Mouse (Mus musculus) hindbrain, embryonic 16.5 days (tissue): ENCODE measurements around the gene Npl. TPM values are rescaled to one million over a fixed set of nuclear protein-coding genes. Genes with fewer than 3 reads are reported as not detected.
A peak's percentile ranks its signal among the peaks of the same experiment; 100 is the strongest.

ENCODE experiments used
- ATAC-seq: fragments of 200-750 bp; cut with Nextera tagmentation; 2 replicates; pipeline ENCODE4 v1.8.0; 2017; ENCODE audit warnings: moderate TSS enrichment, moderate library complexity
- H3K27ac ChIP-seq: fragments of 300-500 bp; sonication (generic); 2 replicates; pipeline ENCODE4 v1.5.1; 2014; ENCODE audit warnings: low read depth, mild to moderate bottlenecking, control low read depth, low read length, moderate library complexity
- H3K27me3 ChIP-seq: fragments of 300-500 bp; sonication (generic); replicated peaks from 2 replicates; pipeline ENCODE4 v1.6.1; 2014; ENCODE audit warnings: low read length; ENCODE audit not compliant: control insufficient read depth, insufficient read depth
- H3K36me3 ChIP-seq: fragments of 300-500 bp; sonication (generic); 2 replicates; pipeline ENCODE4 v1.6.1; 2014; ENCODE audit warnings: mild to moderate bottlenecking, low read length, moderate library complexity, mixed read lengths; ENCODE audit not compliant: control insufficient read depth, insufficient read depth
- H3K4me1 ChIP-seq: fragments of 300-500 bp; sonication (generic); 2 replicates; pipeline ENCODE4 v1.6.1; 2014; ENCODE audit warnings: low read depth, low read length; ENCODE audit not compliant: control insufficient read depth, insufficient read depth
- H3K4me2 ChIP-seq: fragments of 300-500 bp; sonication (generic); 2 replicates; pipeline ENCODE4 v1.6.1; 2014; ENCODE audit warnings: mild to moderate bottlenecking, low read length, control low read depth, moderate library complexity
- H3K4me3 ChIP-seq: fragments of 300-500 bp; sonication (generic); 2 replicates; pipeline ENCODE4 v1.5.1; 2014; ENCODE audit warnings: mild to moderate bottlenecking, low read length, control low read depth, moderate library complexity
- H3K9ac ChIP-seq: fragments of 300-500 bp; sonication (generic); 2 replicates; pipeline ENCODE4 v1.6.1; 2014; ENCODE audit warnings: low read depth, mild to moderate bottlenecking, control low read depth, low read length, moderate library complexity
- H3K9me3 ChIP-seq: fragments of 300-500 bp; sonication (generic); 2 replicates; pipeline ENCODE4 v1.6.1; 2014; ENCODE audit warnings: mild to moderate bottlenecking, low read length, moderate library complexity; ENCODE audit not compliant: control insufficient read depth
- WGBS: fragments of 180-500 bp; shearing (Covaris S2); extraction: QIAGEN DNeasy Blood & Tissue Kit; methylation state at CpG from one replicate; pipeline ENCODE4 v1.1.7; 2014; 5-methylcytosine and 5-hydroxymethylcytosine counted together
- polyA plus RNA-seq: library from polyadenylated mRNA; unstranded; fragments of >200 nt; fragmentation: Nextera tagmentation; extraction: Ambion mirVana; gene quantifications from 2 replicates; pipeline ENCODE4 v1.2.1, GENCODE M21; 2015

The Npl gene
- polyA plus RNA-seq, 1 experiment from 2014 or later = 17.4 TPM

GRCm38 (mm10) chr1:153500030-153500429, 49.8 kb downstream of the Npl start:
- H3K4me1 ChIP-seq = no peaks in the 10 kb centered on the region
- no peaks in the 10 kb centered on the region for H3K36me3 ChIP-seq
- no peak overlapping the region for H3K27ac ChIP-seq
- no peaks in the 10 kb centered on the region for H3K9me3 ChIP-seq
- H3K9ac ChIP-seq = no peak overlapping the region
- no peak overlapping the region for H3K4me2 ChIP-seq
- WGBS = 93% methylated on average over 9 of the region's 9 CpGs
- H3K4me3 ChIP-seq = no peak overlapping the region
- ATAC-seq = no peak
- H3K27me3 ChIP-seq = no peaks in the 10 kb centered on the region

GRCm38 (mm10) chr1:153496030-153496429, 53.8 kb downstream of the Npl start:
- Histone ChIP-seq H3K9ac (no peak overlapping the region), H3K4me1 (no peaks in the 10 kb centered on the region), H3K4me3 (no peak overlapping the region), H3K27me3 (no peaks in the 10 kb centered on the region), H3K36me3 (no peaks in the 10 kb centered on the region), H3K27ac (no peak overlapping the region), H3K9me3 (no peaks in the 10 kb centered on the region), H3K4me2 (no peak overlapping the region)
- WGBS = 79% methylated on average over 3 of the region's 3 CpGs
- no peak for ATAC-seq

GRCm38 (mm10) chr1:153493931-153494330, 55.9 kb downstream of the Npl start:
- Histone ChIP-seq H3K9me3 (no peaks in the 10 kb centered on the region), H3K4me1 (no peaks in the 10 kb centered on the region), H3K27ac (no peak overlapping the region), H3K36me3 (no peaks in the 10 kb centered on the region), H3K4me2 (no peak overlapping the region), H3K9ac (no peak overlapping the region), H3K4me3 (no peak overlapping the region), H3K27me3 (no peaks in the 10 kb centered on the region)
- no peak for ATAC-seq
- WGBS = 22% methylated on average over 6 of the region's 6 CpGs

GRCm38 (mm10) chr1:153493338-153493737, 56.5 kb downstream of the Npl start:
- 30% methylated on average over 4 of the region's 4 CpGs for WGBS
- Histone ChIP-seq H3K27ac (no peak overlapping the region), H3K4me2 (no peak overlapping the region), H3K9me3 (no peaks in the 10 kb centered on the region), H3K4me1 (no peaks in the 10 kb centered on the region), H3K4me3 (no peak overlapping the region), H3K36me3 (no peaks in the 10 kb centered on the region), H3K27me3 (no peaks in the 10 kb centered on the region), H3K9ac (no peak overlapping the region)
- no peak for ATAC-seq

- WGBS = 97% methylated on average over 1 of the region's 1 CpGs
- no peaks in the 10 kb centered on the region for H3K4me1 ChIP-seq
- no peaks in the 10 kb centered on the region for H3K9me3 ChIP-seq
- ATAC-seq = no peak
- no peak overlapping the region for H3K4me2 ChIP-seq
- no peaks in the 10 kb centered on the region for H3K27me3 ChIP-seq
- H3K4me3 ChIP-seq = no peak overlapping the region
- H3K36me3 ChIP-seq = no peaks in the 10 kb centered on the region
- H3K27ac ChIP-seq = no peak overlapping the region
- no peak overlapping the region for H3K9ac ChIP-seq
Observed at GRCm38 (mm10) chr1:153491822-153492221, 58.0 kb downstream of the Npl start.

GRCm38 (mm10) chr1:153491345-153491744, 58.5 kb downstream of the Npl start:
- WGBS = 86% methylated on average over 2 of the region's 2 CpGs
- no peaks in the 10 kb centered on the region for H3K4me1 ChIP-seq
- no peaks in the 10 kb centered on the region for H3K27me3 ChIP-seq
- no peak overlapping the region for H3K27ac ChIP-seq
- no peaks in the 10 kb centered on the region for H3K9me3 ChIP-seq
- H3K4me2 ChIP-seq = no peak overlapping the region
- no peak for ATAC-seq
- H3K36me3 ChIP-seq = no peaks in the 10 kb centered on the region
- no peak overlapping the region for H3K4me3 ChIP-seq
- H3K9ac ChIP-seq = no peak overlapping the region

GRCm38 (mm10) chr1:153489963-153490362, 59.9 kb downstream of the Npl start:
- H3K36me3 ChIP-seq = no peaks in the 10 kb centered on the region
- no peaks in the 10 kb centered on the region for H3K27me3 ChIP-seq
- H3K9me3 ChIP-seq = no peaks in the 10 kb centered on the region
- H3K4me2 ChIP-seq = no peak overlapping the region
- H3K4me3 ChIP-seq = no peak overlapping the region
- no peak for ATAC-seq
- no peak overlapping the region for H3K9ac ChIP-seq
- H3K27ac ChIP-seq = no peak overlapping the region
- 84% methylated on average over 4 of the region's 4 CpGs for WGBS
- H3K4me1 ChIP-seq = peaks cover 11% of the 10 kb centered on the region

- H3K27me3 ChIP-seq = no peaks in the 10 kb centered on the region
- no peak overlapping the region for H3K4me2 ChIP-seq
- 56% methylated on average over 2 of the region's 2 CpGs for WGBS
- peaks cover 15% of the 10 kb centered on the region for H3K4me1 ChIP-seq
- no peaks in the 10 kb centered on the region for H3K36me3 ChIP-seq
- no peaks in the 10 kb centered on the region for H3K9me3 ChIP-seq
- ATAC-seq = no peak
- no peak overlapping the region for H3K9ac ChIP-seq
- H3K4me3 ChIP-seq = no peak overlapping the region
- H3K27ac ChIP-seq = no peak overlapping the region
Observed at GRCm38 (mm10) chr1:153489540-153489939, 60.3 kb downstream of the Npl start.

- 49% methylated on average over 7 of the region's 7 CpGs for WGBS
- H3K27me3 ChIP-seq = no peaks in the 10 kb centered on the region
Observed at GRCm38 (mm10) chr1:153489132-153489531, 60.7 kb downstream of the Npl start.

GRCm38 (mm10) chr1:153487500-153487879, 62.4 kb downstream of the Npl start, which contains the start of gene Dhx9:
Gene Dhx9 (minus strand): TSS chr1:153487660.
- ATAC-seq = peak; percentile 91

More at GRCm38 (mm10) chr1:153489132-153489531, 60.7 kb downstream of the Npl start:
- Histone ChIP-seq H3K4me3 (no peak overlapping the region), H3K27ac (no peak overlapping the region), H3K4me2 (no peak overlapping the region), H3K9ac (no peak overlapping the region), H3K9me3 (no peaks in the 10 kb centered on the region), H3K36me3 (no peaks in the 10 kb centered on the region), H3K4me1 (peaks cover 19% of the 10 kb centered on the region)
- ATAC-seq = no peak

More at GRCm38 (mm10) chr1:153487500-153487879, 62.4 kb downstream of the Npl start, which contains the start of gene Dhx9:
- H3K4me1 ChIP-seq = peaks cover 24% of the 10 kb centered on the region
- H3K27me3 ChIP-seq = no peaks in the 10 kb centered on the region
- 1% methylated on average over 21 of the region's 35 CpGs for WGBS
- peak within 1 kb of the TSS; percentile 92 for H3K4me3 ChIP-seq
- peak within 1 kb of the TSS; percentile 97 for H3K9ac ChIP-seq
- no peaks in the 10 kb centered on the region for H3K36me3 ChIP-seq
- H3K27ac ChIP-seq = peak within 1 kb of the TSS; percentile 91
- H3K4me2 ChIP-seq = peak within 1 kb of the TSS; percentile 93
- no peaks in the 10 kb centered on the region for H3K9me3 ChIP-seq
